Mouse (Mus musculus): ENCODE measurements at regions not wholly inside any gene's neighbourhood (a gene's known extent, or its start where the extent isn't known, plus 50 kb on each side); places are given as distances from the start of the nearest gene placed in this dataset.

DNA sequence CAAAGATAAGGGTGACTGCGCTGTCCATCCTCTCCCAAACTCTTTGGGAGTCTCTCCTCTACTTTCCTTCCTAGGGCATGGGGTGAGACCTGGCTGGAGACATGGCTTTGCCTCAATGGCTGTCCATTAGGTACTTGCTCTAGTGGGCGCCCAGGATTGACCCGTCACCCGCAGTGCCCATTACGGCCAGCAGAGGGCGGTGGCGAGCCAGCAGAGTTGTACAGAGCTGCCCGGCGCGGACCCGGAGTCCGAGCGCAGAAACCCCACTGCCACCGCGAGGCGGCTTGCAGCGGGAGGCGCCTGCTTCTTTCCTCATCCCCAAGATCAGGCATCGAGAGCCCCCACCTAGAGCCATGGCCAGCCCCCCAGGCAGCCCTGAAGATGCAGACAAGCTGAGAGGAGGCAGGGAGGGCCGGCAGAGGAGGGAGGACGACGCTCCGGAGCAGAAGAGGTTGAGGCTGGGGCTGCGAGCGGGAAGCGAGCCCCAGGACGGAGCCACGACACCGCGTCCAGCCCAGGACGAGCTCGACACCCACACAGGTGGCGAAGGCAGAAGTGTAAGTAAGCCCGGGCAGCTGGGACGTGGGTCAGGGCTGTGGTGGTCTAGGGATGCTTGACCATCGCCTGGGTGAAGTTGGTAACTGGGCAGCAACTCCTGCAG, 50.9 kb upstream of the Eef2kmt start:
- peak; percentile 85 for DNase-seq (ENCODE audit: low read depth, low spot score)
